Mouse (Mus musculus): ENCODE results near the gene Aes.

DNA sequence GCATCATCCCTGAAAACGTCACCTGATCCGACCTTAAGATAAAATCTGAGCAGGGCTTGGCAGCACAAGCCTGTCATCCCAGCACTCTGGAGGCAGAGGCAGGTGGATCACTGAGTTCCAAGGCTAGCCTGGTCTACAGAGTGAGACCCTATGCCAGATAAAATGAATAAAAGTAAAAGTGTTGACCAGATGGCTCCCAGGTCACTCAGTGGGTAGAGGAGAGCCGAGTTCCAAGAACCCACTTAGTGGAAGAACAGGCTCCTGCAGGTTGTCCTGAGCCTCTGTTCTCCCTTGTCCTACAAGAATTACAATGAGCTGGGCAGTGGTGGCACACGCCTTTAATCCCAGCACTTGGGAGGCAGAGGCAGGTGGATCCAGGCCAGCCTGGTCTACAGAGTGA is 33.9 kb downstream of the Aes start:
- TF ChIP-seq CTCF (IDR thresholded peaks at IDR 0.05; ENCODE audit: low read depth) (no peak), EP300 (optimal IDR thresholded peaks at IDR 0.05) (no peak)
